Mouse (Mus musculus) myocyte (in vitro differentiated cells): ENCODE measurements at regions not wholly inside any gene's neighbourhood (a gene's known extent, or its start where the extent isn't known, plus 50 kb on each side); places are given as distances from the start of the nearest gene placed in this dataset.

Source experiments
- E2F4 ChIP-seq: IDR thresholded peaks from one replicate; pipeline ENCODE4 v1.6.1; 2011; ENCODE audit warnings: mild to moderate bottlenecking, control low read depth, moderate library complexity; ENCODE audit not compliant: insufficient read depth
- MYOD1 ChIP-seq, 3 experiments: IDR thresholded peaks; one replicate each; pipeline ENCODE4 v1.6.1; 2011; ENCODE audit warnings: control low read depth in 2 of 3, low read depth in 2 of 3, mild to moderate bottlenecking in 2 of 3, moderate library complexity in 1 of 3; ENCODE audit not compliant: insufficient read length in 2 of 3, control insufficient read depth in 1 of 3
- MYOG ChIP-seq, 3 experiments: IDR thresholded peaks; one replicate each; pipeline ENCODE4 v1.6.1; 2011; ENCODE audit warnings: control low read depth in 2 of 3, low read depth in 2 of 3, mild to moderate bottlenecking in 2 of 3; ENCODE audit not compliant: insufficient read length in 2 of 3, control insufficient read depth in 1 of 3, insufficient read depth in 1 of 3
- POLR2A ChIP-seq: IDR thresholded peaks from one replicate; pipeline ENCODE4 v1.6.1; 2011; ENCODE audit warnings: low read depth, mild to moderate bottlenecking, control low read depth, moderate library complexity; ENCODE audit not compliant: insufficient read length
- POLR2AphosphoS2 ChIP-seq: IDR thresholded peaks from one replicate; pipeline ENCODE4 v1.6.1; 2011; ENCODE audit warnings: low read depth, control low read depth; ENCODE audit not compliant: insufficient read length
- TCF12 ChIP-seq: IDR thresholded peaks from one replicate; pipeline ENCODE4 v1.6.1; 2011; ENCODE audit warnings: mild to moderate bottlenecking, control low read depth; ENCODE audit not compliant: poor library complexity, insufficient read depth, severe bottlenecking
- USF1 ChIP-seq: IDR thresholded peaks from one replicate; pipeline ENCODE4 v1.6.1; 2011; ENCODE audit warnings: low read depth, mild to moderate bottlenecking, control low read depth, moderate library complexity

DNA sequence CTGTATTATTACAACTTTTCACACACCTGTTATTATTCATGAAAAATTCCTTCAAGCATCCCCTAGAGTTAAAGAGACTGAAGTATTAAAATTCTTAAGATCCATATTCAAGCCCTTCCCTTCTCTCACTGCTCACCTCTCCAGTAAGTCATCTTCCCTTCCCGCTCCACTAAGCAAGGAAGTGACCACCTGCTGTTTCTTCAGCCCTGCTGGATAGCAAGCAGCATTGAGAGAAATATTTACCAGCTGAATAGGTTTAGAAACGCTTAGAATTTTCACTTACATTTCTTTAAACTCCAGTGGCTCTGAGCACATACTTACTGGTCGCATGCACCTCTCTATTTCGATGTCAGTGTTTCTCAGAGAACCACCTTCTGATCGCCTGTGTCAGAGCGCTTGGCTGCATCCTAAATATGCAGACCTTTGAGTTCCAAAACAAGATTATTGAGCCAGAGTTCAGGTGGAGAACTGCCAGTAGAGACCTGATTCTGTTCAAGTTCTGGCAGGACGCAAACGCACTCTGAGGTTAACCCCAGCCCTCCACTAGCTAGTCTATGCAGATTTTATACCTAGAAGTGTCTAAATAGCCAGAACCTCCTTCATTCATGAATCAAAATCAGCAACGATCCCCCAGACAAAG lies 314.9 kb downstream of the Mllt3 start:
- TF ChIP-seq E2F4: no peak
- no peak for TF ChIP-seq TCF12
- no peak for TF ChIP-seq MYOG (IDR thresholded peaks at IDR 0.05; ENCODE audit: control insufficient read depth in 1 of 3, insufficient read depth in 1 of 3, insufficient read length in 2 of 3, low read depth in 2 of 3)
- no peak for TF ChIP-seq POLR2A
- TF ChIP-seq POLR2AphosphoS2: no peak
- TF ChIP-seq USF1: no peak
- no peak for TF ChIP-seq MYOD1 (IDR thresholded peaks at IDR 0.05; ENCODE audit: control insufficient read depth in 1 of 3, insufficient read length in 2 of 3, low read depth in 2 of 3)
